Mouse (Mus musculus) forebrain, embryonic 13.5 days (tissue): ENCODE data around the gene Stra6l. TPM values are rescaled to one million over a fixed set of nuclear protein-coding genes. Genes with fewer than 3 reads are reported as not detected.

Experiments used
- polyA plus RNA-seq: library from polyadenylated mRNA; unstranded; fragments of >200 nt; fragmentation: Nextera tagmentation; extraction: Ambion mirVana; gene quantifications from 2 replicates; pipeline ENCODE4 v1.2.1, GENCODE M21; 2015

Gene Stra6l
- polyA plus RNA-seq, 1 experiment from 2014 or later = 1.1 TPM

Other genes starting within 250 kb of the Stra6l start
- 14.7 and 17.6 TPM in 2 replicates for gene Aldh1b1, start 49.6 kb upstream of the Stra6l start, polyA plus RNA-seq
- gene Igfbpl1, start 21.7 kb upstream of the Stra6l start, polyA plus RNA-seq = 78.5 and 86.8 TPM in 2 replicates
- gene Ccdc180, start 41.6 kb downstream of the Stra6l start, polyA plus RNA-seq = 0.25 and 0.52 TPM in 2 replicates
- 9.7 and 13.7 TPM in 2 replicates for gene Tdrd7, start 116.7 kb downstream of the Stra6l start, polyA plus RNA-seq
- gene Tmod1, start 190.3 kb downstream of the Stra6l start, polyA plus RNA-seq = 0.32 and 0.50 TPM in 2 replicates